Mouse (Mus musculus): ENCODE measurements around the gene Man1a.

Man1a gene

GRCm38 (mm10) chr10:54014116-54014758 lies 62.2 kb downstream of the Man1a start:
- DNase-seq (ENCODE audit: low read depth, low spot score) = no peak

DNA sequence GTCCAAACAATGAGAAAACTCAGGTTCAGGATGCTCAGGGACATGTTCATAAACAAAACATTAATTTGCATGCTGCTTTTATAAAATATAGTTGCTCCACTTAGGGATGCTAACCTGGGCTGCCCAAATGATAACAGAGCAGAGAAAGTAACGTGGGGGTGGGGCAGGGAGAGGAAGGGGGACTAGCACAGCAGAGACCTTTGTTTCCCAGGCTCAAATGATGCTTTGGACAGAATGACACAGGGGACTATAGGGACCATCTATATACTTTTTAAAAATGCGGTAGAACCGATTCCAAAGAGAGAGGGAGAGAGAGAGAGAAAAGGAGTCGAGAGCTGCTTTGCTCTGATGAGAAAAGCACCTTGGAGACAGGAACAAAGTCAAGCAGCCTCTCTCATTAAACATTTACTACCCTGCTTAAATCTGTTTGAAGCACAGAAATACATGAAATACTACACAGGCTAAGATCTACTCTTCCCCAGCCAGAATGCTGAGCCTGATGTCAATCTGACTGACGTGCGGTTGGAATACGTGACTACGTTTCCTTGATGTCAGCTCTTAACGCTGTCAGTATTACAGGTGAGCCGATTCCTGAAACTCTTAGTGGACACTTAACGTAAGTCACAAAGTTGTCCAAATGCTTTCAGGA lies 63.1 kb downstream of the Man1a start:
- DNase-seq (ENCODE audit: low read depth, low spot score) = no peak

DNA sequence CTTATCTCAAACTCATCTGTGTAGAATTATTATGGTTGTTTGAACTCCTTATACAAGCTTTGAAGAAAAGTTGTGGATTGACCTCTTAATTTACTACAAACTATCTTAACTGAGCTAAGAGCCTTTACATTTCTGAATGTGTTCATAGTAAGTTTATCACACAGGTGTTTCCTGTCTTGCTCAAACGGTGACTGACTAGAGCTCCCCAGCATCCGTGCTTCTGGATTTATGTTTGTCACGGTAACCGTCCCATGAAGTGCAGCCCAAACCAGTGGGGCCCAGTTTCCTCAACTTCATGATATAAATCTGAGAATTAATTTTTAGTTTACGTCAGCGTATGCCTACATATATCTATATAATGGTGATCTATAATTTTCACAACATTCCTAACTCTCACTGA lies 67.3 kb downstream of the Man1a start:
- no peak for DNase-seq (ENCODE audit: low read depth, low spot score)

- DNase-seq (ENCODE audit: low read depth, low spot score) = no peak
Observed at GRCm38 (mm10) chr10:54006868-54007267, 69.5 kb downstream of the Man1a start.

GRCm38 (mm10) chr10:54005847-54006246 lies 70.6 kb downstream of the Man1a start:
- no peak for DNase-seq (ENCODE audit: low read depth, low spot score)

- DNase-seq (ENCODE audit: low read depth, low spot score) = no peak
Observed at GRCm38 (mm10) chr10:54002936-54003335, 73.5 kb downstream of the Man1a start.

GRCm38 (mm10) chr10:53997301-53997700 lies 79.1 kb downstream of the Man1a start:
- no peak for DNase-seq (ENCODE audit: low read depth, low spot score)

GRCm38 (mm10) chr10:53996216-53996615 lies 80.2 kb downstream of the Man1a start:
- no peak for DNase-seq (ENCODE audit: low read depth, low spot score)

DNA sequence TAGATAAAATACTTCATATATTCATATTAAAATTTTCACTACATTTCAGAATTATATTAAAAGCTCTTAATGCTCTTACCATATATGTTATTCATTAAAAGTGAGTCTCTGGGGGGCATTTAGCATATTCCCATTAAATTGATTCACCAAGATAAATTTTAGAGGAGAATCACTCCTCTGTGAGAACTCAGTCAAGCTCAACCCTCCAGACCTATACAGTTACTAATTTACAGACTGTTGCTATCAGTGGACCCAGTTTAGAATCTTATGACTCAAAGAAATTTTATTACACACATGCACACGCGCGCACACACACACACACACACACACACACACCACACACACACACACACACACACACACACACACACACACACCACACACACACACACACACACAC lies 81.8 kb downstream of the Man1a start:
- DNase-seq (ENCODE audit: low read depth, low spot score) = no peak

DNA sequence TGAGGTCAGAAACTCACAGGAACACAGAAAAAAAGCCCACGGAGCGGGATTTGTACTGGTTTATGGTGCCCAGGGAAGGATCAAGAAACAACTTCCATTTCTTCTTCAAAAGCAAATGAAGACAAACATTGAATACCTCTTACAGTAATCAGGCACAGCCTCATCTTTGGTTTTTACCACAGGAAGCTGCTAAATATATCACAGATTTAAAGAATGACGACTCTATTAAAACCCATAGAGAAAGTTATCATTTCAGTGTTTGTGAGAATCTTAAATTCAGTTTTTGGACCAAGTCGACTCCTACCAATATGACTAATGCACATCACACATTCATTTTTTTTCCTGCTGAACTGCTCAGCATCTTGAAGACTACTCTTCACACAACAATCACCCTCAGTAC lies 86.0 kb downstream of the Man1a start:
- DNase-seq (ENCODE audit: low read depth, low spot score) = no peak

DNA sequence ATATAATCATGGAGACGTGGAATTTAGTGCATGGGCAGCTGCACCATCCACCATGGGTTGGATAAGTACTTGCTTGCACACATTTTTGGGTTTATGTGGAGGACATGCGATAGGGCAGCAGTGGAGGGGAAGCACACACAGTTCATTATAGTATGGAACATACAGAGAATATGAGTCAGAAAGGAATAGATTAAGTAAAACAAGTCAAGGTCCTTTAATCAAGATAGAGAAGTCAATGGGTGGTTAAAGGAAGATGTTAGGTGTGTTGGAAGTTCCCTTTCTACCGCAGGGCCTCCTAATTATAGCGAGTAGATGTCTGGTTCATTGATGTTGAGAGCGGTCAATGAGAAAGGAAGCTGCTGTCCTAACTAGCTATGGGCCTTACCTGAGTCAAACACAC lies 91.5 kb downstream of the Man1a start:
- no peak for DNase-seq (ENCODE audit: low read depth, low spot score)

DNA sequence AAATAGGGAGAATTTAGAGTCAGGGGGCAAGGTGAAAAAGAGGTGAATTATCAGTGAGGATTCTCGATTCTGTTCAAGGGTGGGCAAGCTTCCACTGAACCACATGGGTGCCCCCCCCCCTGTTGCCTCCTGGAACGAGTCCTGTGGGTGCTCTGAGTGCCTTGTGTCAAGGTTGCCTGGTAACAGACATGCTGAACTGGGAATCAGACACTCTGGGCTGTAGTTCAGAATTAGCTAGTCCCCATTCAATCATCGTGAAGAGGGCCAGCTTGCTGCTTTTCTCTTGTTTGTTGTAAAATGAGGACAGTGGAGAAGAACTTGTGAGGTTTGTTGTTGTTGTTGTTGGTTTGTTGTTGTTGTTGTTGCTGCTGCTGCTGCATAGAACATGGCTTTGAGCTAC lies 92.3 kb downstream of the Man1a start:
- DNase-seq (ENCODE audit: low read depth, low spot score) = no peak

- no peak for DNase-seq (ENCODE audit: low read depth, low spot score)
Observed at GRCm38 (mm10) chr10:53978647-53979046, 97.8 kb downstream of the Man1a start.

GRCm38 (mm10) chr10:53974180-53974579 lies 102.2 kb downstream of the Man1a start:
- DNase-seq (ENCODE audit: low read depth, low spot score) = no peak

GRCm38 (mm10) chr10:53959759-53960158 lies 116.7 kb downstream of the Man1a start:
- DNase-seq (ENCODE audit: low read depth, low spot score) = no peak

- DNase-seq (ENCODE audit: low read depth, low spot score) = no peak
Observed at GRCm38 (mm10) chr10:53941597-53941996, 134.8 kb downstream of the Man1a start.

DNA sequence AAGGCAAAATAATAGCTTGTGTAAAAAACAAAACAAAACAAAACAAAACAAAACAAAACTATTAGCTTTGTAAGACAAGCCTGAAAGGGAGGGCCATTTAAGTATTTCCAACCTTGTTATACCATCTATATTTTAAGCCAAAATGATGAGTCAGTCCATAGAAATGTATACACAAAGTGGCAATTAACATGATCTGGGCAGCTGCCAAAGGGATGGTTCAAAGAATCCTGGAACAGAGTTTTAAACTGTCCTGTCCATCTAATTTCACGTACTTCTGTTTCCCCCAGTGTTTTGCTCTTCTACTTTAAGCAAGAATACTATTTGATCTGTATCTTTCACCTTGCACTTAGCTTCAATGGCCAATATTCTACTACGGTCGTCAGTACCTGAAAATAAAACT lies 138.2 kb downstream of the Man1a start:
- DNase-seq (ENCODE audit: low read depth, low spot score) = no peak

DNA sequence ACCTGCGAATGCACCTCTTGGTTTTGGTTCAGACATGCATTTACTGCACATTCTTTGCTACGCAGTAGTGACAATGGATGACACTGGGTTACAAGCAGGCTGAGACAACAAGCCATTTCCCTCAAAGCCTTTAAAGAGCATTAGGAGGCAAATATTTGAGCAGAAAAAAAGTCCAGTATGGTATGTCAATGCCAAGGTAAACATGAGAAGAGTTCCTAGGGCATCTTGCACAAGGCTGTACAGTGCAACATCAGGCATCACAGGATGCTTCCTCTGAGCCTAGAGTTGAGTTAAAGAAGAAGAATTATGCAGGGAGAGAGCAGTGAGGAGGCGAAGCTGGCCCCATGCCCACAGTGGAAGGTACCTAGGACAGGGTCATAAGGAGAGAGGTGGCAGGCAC lies 140.3 kb downstream of the Man1a start:
- DNase-seq (ENCODE audit: low read depth, low spot score) = no peak

DNA sequence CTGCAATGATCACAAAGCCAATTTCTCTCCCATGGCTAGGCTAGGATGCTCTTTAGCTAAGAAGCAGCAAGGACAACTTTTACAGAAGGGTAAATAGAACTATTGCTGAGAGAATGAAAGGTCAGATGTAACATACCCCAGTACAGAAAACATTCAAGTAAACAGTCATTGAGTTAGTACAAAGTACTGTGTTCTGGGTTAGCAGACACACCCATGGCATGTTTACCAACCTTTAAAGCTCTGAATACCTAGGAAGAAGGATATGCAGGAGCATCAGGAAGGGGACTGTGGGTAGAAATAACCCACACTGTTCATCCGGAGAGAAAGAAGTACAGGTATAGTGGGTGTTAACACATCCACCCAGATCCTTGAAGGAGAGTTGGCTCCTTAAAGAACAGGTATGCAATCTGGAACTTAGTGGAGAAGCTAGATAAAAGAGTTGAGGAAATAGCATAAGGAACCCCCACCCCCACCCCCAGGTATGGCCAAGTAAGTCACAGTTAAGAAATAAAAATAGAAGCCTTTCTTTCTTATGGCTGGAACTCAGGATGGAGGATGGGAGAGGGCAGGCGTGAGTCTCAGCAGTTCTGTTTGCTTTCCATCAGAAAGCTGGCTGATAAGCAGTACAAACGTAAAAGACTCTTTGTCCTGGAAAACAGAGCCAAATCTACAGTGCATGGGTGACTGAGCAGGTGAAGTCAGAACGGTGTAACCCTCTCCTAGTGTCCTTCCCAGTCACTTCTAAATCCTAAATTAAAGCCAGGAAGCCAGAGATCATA lies 146.5 kb downstream of the Man1a start:
- no peak for DNase-seq (ENCODE audit: low read depth, low spot score)

DNA sequence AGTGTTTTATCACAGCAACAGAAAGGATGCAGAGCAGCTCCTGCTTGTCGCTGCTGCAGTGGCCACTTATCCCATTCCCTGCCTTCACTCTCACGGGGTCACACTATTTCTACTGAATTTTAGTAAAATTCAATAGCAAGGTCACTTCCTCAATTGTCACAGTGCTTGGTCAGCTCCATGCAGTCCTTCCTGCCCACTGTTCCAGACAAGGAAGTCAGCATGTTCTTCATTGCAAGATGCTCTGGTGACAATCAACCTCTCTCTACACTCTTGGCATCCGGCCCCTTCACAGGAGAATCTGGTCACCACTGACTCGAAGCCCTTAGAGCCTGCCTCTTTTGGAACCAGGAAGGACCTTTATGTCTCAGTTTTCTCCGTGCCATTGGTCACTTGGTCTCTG lies 148.5 kb downstream of the Man1a start:
- no peak for DNase-seq (ENCODE audit: low read depth, low spot score)

DNA sequence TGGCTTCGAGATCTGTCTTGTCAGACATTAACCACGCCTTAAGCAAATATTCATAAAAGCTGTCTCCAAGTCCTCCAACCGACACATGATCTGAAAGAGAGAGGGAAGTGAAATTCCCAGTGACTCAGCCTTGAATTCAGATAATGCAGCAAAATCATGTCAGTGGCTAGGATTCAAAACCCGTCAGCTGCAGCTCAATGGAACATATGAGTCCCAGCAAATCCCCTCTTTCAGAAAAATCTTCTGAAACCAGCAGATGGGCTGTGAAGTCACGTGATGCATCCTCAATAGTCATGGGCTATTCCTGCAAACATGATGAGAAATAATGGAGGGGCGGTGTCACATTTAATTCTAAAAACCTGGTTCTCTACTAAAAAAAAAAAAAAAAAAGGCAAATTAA lies 151.0 kb downstream of the Man1a start:
- DNase-seq (ENCODE audit: low read depth, low spot score) = no peak

DNA sequence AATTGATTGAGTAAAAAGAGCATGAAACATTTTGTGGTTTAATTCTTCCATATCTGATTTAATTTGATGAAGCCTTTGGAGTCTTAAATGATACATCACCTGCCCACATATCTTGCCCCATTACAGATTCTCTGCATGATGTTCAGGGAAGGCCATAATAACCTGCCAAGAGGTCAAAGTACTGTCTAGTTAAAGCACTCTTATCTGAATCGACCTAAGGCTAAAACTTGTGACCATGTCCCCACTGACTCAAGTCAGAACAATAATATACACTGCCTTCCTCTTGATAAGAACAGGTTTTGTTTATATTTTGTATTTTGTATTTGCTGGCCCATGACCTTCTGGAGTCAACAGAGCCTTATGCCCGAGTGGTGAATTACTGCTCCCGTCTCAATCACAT lies 154.2 kb downstream of the Man1a start:
- DNase-seq (ENCODE audit: low read depth, low spot score) = no peak

GRCm38 (mm10) chr10:53917517-53917916 lies 158.9 kb downstream of the Man1a start:
- no peak for DNase-seq (ENCODE audit: low read depth, low spot score)

All from mesoderm, embryonic 11.5 days (tissue).